Mouse (Mus musculus) stomach, embryonic 16.5 days (tissue): ENCODE results near the gene Casc3. TPM values are rescaled to one million over a fixed set of nuclear protein-coding genes. Genes with fewer than 3 reads are reported as not detected.
A peak's percentile ranks its signal among the peaks of the same experiment; 100 is the strongest.
"Not testable (repeated sequence)": the region's sequence is repeated elsewhere in the genome, so short reads cannot be mapped to it uniquely, and the experiment has no call there.

Experiments used
- ATAC-seq: fragments of 200-750 bp; cut with Nextera tagmentation; 2 replicates; pipeline ENCODE4 v1.8.0; 2017; ENCODE audit warnings: moderate number of reproducible peaks, moderate TSS enrichment; ENCODE audit not compliant: insufficient read depth, low FRiP score
- H3K27ac ChIP-seq: fragments of 300-500 bp; sonication (generic); 2 replicates; pipeline ENCODE4 v1.5.1; 2014; ENCODE audit warnings: low read length
- H3K27me3 ChIP-seq: fragments of 300-500 bp; sonication (generic); 2 replicates; pipeline ENCODE4 v1.6.1; 2014; ENCODE audit warnings: low read length, control low read depth, mixed read lengths; ENCODE audit not compliant: control insufficient read depth, insufficient read depth
- H3K36me3 ChIP-seq: fragments of 300-500 bp; sonication (generic); 2 replicates; pipeline ENCODE4 v1.6.1; 2014; ENCODE audit warnings: low read length; ENCODE audit not compliant: control insufficient read depth, insufficient read depth
- H3K4me1 ChIP-seq: fragments of 300-500 bp; sonication (generic); 2 replicates; pipeline ENCODE4 v1.6.1; 2014; ENCODE audit warnings: low read length, control low read depth, mixed read lengths; ENCODE audit not compliant: control insufficient read depth, insufficient read depth
- H3K4me2 ChIP-seq: fragments of 300-500 bp; sonication (generic); 2 replicates; pipeline ENCODE4 v1.6.1; 2014; ENCODE audit warnings: low read depth, low read length, mixed read lengths
- H3K4me3 ChIP-seq: fragments of 300-500 bp; sonication (generic); replicated peaks from 2 replicates; pipeline ENCODE4 v1.5.1; 2014; ENCODE audit warnings: mild to moderate bottlenecking, low read length
- H3K9ac ChIP-seq: fragments of 300-500 bp; sonication (generic); 2 replicates; pipeline ENCODE4 v1.6.1; 2014; ENCODE audit warnings: low read length
- H3K9me3 ChIP-seq: fragments of 300-500 bp; sonication (generic); replicated peaks from 2 replicates; pipeline ENCODE4 v1.6.1; 2016; ENCODE audit warnings: low read length, control low read depth; ENCODE audit not compliant: control insufficient read depth
- WGBS: fragments of 180-500 bp; shearing (Covaris S2); extraction: QIAGEN DNeasy Blood & Tissue Kit; methylation state at CpG from one replicate; pipeline ENCODE4 v1.1.7; 2014; 5-methylcytosine and 5-hydroxymethylcytosine counted together
- polyA plus RNA-seq: library from polyadenylated mRNA; unstranded; fragments of >200 nt; fragmentation: Nextera tagmentation; extraction: Ambion mirVana; gene quantifications from 2 replicates; pipeline ENCODE4 v1.2.1, GENCODE M21; 2015

Casc3 gene
- polyA plus RNA-seq, 1 experiment from 2014 or later = 26.3 TPM

GRCm38 (mm10) chr11:98797909-98798308 is 6.8 kb upstream of the Casc3 start:
- H3K4me3 ChIP-seq = peak overlapping the region; percentile 100
- peak overlapping the region; percentile 97 for H3K4me2 ChIP-seq
- H3K9me3 ChIP-seq = no peaks in the 10 kb centered on the region
- H3K4me1 ChIP-seq = peaks cover 22% of the 10 kb centered on the region
- 32% methylated on average over 4 of the region's 4 CpGs for WGBS
- H3K27ac ChIP-seq = 0 out of 2 replicates have a peak overlapping the region, but pooled peaks have one; percentile 100
- peak overlapping the region; percentile 100 for H3K9ac ChIP-seq
- no peaks in the 10 kb centered on the region for H3K27me3 ChIP-seq
- no peaks in the 10 kb centered on the region; the same call in 1 of the 2 replicates for H3K36me3 ChIP-seq
- ATAC-seq = no peak

DNA sequence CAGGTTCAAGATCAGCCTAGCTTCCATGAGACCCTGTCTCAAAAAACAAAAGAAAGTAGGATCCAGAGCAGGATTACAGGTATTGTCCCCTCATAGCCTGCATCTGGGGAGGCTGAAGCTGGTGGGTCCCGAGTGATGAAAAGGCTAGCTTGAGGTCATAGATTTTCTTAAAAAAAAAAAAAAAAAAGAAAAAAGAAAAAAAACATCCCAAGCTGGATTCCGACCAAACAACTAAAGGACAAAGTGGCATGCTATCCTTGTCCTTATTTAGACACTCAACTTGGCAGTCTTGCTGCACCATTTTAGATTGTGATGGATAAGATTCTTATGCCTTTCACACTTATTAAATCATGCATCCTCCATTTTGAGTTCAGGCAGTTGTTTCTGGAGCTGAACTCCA is 3.7 kb downstream of the Casc3 start:
- no peak for ATAC-seq
- WGBS = 71% methylated on average over 2 of the region's 2 CpGs
- H3K4me2 ChIP-seq = peak overlapping the region; percentile 42; the same call in 1 of the 2 replicates

GRCm38 (mm10) chr11:98809457-98810290 is 5.0 kb downstream of the Casc3 start:
- under 1% methylated on average over 84 of the region's 84 CpGs for WGBS
- H3K4me2 ChIP-seq = peak overlapping the region; percentile 74
- H3K4me3 ChIP-seq = peak overlapping the region; percentile 75
- H3K36me3 ChIP-seq = peaks cover 15% of the 10 kb centered on the region; the same call in 1 of the 2 replicates
- H3K27me3 ChIP-seq = no peaks in the 10 kb centered on the region
- peak overlapping the region; percentile 99 for H3K27ac ChIP-seq
- peak overlapping the region; percentile 91 for H3K9ac ChIP-seq
- H3K4me1 ChIP-seq = peaks cover 10% of the 10 kb centered on the region
- H3K9me3 ChIP-seq = no peaks in the 10 kb centered on the region
- ATAC-seq = peak; percentile 99

More for the DNA sequence above, 3.7 kb downstream of the Casc3 start:
- peaks cover 10% of the 10 kb centered on the region for H3K4me1 ChIP-seq
- H3K36me3 ChIP-seq = peaks cover 18% of the 10 kb centered on the region; the same call in 1 of the 2 replicates
- H3K9me3 ChIP-seq = no peaks in the 10 kb centered on the region
- H3K27me3 ChIP-seq = no peaks in the 10 kb centered on the region
- peak overlapping the region; percentile 71; the same call in 1 of the 2 replicates for H3K27ac ChIP-seq
- no peak overlapping the region for H3K9ac ChIP-seq
- no peak overlapping the region for H3K4me3 ChIP-seq

DNA sequence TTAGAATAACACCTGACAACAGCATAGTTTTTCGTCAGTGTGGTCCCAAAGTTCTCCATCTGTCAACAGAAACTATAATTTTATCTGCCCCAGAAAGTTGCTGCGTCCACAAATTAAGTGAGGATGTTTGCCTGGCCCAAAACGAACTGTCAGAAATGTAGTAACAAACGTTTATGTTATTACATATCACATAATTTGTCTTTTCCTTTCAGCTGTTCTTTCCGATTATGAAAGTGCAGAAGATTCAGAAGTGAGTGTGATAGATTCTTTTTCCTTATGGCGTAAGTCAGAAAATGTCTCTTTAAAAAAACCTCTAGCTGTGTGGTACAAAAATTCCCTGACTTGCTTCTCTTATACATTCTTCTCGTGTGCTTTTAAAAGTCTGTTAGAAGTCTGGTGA is 6.0 kb downstream of the Casc3 start:
- WGBS = 43% methylated on average over 7 of the region's 7 CpGs
- Histone ChIP-seq H3K36me3 (peaks cover 12% of the 10 kb centered on the region), H3K27ac (peak overlapping the region; percentile 99; the same call in 1 of the 2 replicates), H3K9ac (peak overlapping the region; percentile 91), H3K4me1 (peaks cover 10% of the 10 kb centered on the region), H3K4me3 (peak overlapping the region; percentile 75), H3K4me2 (peak overlapping the region; percentile 74), H3K9me3 (no peaks in the 10 kb centered on the region), H3K27me3 (no peaks in the 10 kb centered on the region)
- ATAC-seq = no peak

DNA sequence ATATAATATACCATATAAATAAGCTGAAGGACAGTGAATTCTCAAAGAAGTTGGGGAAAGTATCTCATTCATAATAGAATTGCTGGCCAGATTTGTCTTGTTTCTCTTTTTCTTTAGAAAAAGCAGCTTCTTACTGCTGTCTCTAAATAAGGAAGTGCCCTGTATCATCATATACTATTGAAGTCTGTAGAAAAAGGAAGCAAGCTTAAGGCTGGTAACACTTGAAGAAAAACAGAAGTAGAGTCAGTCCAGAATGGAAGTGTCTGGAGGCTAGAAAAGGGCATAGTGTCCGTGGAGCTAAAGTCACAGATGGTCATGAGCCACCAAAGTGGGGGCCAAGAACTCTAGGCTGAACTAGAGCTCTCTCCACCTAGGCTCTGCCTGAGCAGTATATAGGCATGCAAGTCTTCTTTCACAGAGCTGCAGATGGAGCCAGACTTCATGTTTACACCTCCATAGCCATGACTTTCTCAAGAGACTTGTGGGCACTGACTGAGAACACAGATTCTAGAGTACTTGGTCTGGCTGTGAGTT is 12.1 kb downstream of the Casc3 start:
- H3K9me3 ChIP-seq = no peaks in the 10 kb centered on the region
- no peak overlapping the region for H3K4me3 ChIP-seq
- H3K27me3 ChIP-seq = no peaks in the 10 kb centered on the region
- 92% methylated on average over 1 of the region's 1 CpGs for WGBS
- ATAC-seq = no peak
- H3K4me2 ChIP-seq = no peak overlapping the region
- H3K4me1 ChIP-seq = no peaks in the 10 kb centered on the region
- H3K27ac ChIP-seq = no peak overlapping the region
- H3K9ac ChIP-seq = no peak overlapping the region
- peaks cover 40% of the 10 kb centered on the region for H3K36me3 ChIP-seq

DNA sequence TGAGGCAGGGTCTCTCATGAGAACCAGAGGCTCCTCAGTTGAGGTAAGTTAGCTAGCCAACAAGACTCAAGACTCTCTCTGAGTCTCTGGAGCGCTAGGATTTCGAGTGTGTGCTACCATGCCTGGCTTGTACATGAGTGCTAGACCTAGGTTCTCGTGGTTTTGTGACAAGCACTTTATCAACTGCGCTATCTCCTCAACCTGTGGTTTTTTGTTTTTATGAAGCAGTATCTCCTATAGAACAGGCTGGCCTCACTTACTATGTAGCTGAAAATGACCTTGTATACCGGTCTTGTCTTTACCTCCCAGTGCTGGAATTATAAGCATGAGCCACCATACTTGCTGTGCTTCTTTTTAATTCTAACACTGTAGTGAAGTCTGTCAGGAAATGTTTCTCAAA is 16.3 kb downstream of the Casc3 start:
- Histone ChIP-seq H3K4me3 (no peak overlapping the region), H3K36me3 (peaks cover 49% of the 10 kb centered on the region), H3K27ac (no peak overlapping the region), H3K9ac (no peak overlapping the region), H3K9me3 (no peaks in the 10 kb centered on the region), H3K4me2 (no peak overlapping the region), H3K4me1 (no peaks in the 10 kb centered on the region), H3K27me3 (no peaks in the 10 kb centered on the region)
- WGBS = 93% methylated on average over 5 of the region's 5 CpGs
- no peak for ATAC-seq

- H3K4me1 ChIP-seq, H3K27ac ChIP-seq, ATAC-seq, H3K9me3 ChIP-seq, H3K4me2 ChIP-seq, H3K27me3 ChIP-seq, H3K9ac ChIP-seq, H3K4me3 ChIP-seq: not testable (repeated sequence)
- WGBS = 100% methylated on average over 2 of the region's 2 CpGs
- peaks cover 49% of the 10 kb centered on the region for H3K36me3 ChIP-seq
Measured at GRCm38 (mm10) chr11:98826071-98826470, 21.4 kb downstream of the Casc3 start.

DNA sequence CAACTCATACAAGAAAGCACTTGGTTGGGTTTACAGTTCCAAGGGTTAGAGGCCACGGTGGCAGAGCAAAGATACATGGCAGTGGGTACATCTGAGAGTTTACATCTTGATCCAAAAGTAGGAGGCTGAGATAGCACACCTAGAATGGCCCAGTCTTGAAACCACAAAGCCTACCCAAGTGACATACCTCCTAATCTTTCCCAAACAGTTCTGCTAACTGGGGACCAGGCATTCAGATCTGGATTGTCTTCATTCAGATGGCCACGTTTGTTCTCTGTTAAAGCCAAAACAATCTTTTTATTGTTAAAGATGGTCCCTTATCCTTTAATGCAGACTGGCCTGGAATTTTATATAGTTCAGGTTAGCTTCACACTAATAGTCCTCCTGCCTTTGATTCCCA is 23.2 kb downstream of the Casc3 start:
- no peak overlapping the region for H3K27ac ChIP-seq
- WGBS = 89% methylated on average over 2 of the region's 2 CpGs
- no peak overlapping the region for H3K9ac ChIP-seq
- H3K27me3 ChIP-seq = no peaks in the 10 kb centered on the region
- no peak overlapping the region for H3K4me2 ChIP-seq
- no peak overlapping the region for H3K4me3 ChIP-seq
- no peak for ATAC-seq
- no peaks in the 10 kb centered on the region for H3K4me1 ChIP-seq
- H3K36me3 ChIP-seq = peaks cover 46% of the 10 kb centered on the region
- no peaks in the 10 kb centered on the region for H3K9me3 ChIP-seq

- no peak for ATAC-seq
- no peak overlapping the region for H3K9ac ChIP-seq
- WGBS = 69% methylated on average over 12 of the region's 12 CpGs
- H3K27me3 ChIP-seq = no peaks in the 10 kb centered on the region
- no peaks in the 10 kb centered on the region for H3K9me3 ChIP-seq
- H3K27ac ChIP-seq = no peak overlapping the region
- H3K4me1 ChIP-seq = no peaks in the 10 kb centered on the region
- H3K4me2 ChIP-seq = no peak overlapping the region
- peaks cover 41% of the 10 kb centered on the region for H3K36me3 ChIP-seq
- H3K4me3 ChIP-seq = no peak overlapping the region
Measured at GRCm38 (mm10) chr11:98829091-98829775, 24.5 kb downstream of the Casc3 start.
